Mouse (Mus musculus) CH12.LX (cell line): ENCODE results near the gene Rrp7a.

Experiments used
- CTCF ChIP-seq, 2 experiments: IDR thresholded peaks in 1 of 2; conservative IDR thresholded peaks in 1 of 2; 2 replicates each; pipeline ENCODE4 v1.5.1; 2011 to 2012; ENCODE audit warnings: low read depth in 2 of 2, low read length in 2 of 2, improper control_type of control experiment in 1 of 2, inconsistent platforms in 1 of 2, mild to moderate bottlenecking in 1 of 2, moderate library complexity in 1 of 2
- E2F4 ChIP-seq: IDR thresholded peaks from 2 replicates; pipeline ENCODE4 v1.6.1; 2011; ENCODE audit warnings: low read depth, low read length, improper control_type of control experiment; ENCODE audit not compliant: insufficient replicate concordance
- EP300 ChIP-seq: IDR thresholded peaks from 2 replicates; pipeline ENCODE4 v1.6.1; 2011; ENCODE audit warnings: low read length, improper control_type of control experiment
- MAFK ChIP-seq: IDR thresholded peaks from 2 replicates; pipeline ENCODE4 v1.6.1; 2011; ENCODE audit warnings: low read length, improper control_type of control experiment; ENCODE audit not compliant: insufficient replicate concordance
- RAD21 ChIP-seq: IDR thresholded peaks from 2 replicates; pipeline ENCODE4 v1.6.1; 2011; ENCODE audit warnings: low read depth, mild to moderate bottlenecking, low read length, improper control_type of control experiment, moderate library complexity
- RCOR1 ChIP-seq: conservative IDR thresholded peaks from 2 replicates; pipeline ENCODE4 v1.6.1; 2012; ENCODE audit warnings: low read depth, mild to moderate bottlenecking, inconsistent platforms, low read length, improper control_type of control experiment
- TCF12 ChIP-seq: IDR thresholded peaks from 2 replicates; pipeline ENCODE4 v1.6.1; 2014; ENCODE audit warnings: low read depth, mild to moderate bottlenecking, inconsistent platforms, low read length, improper control_type of control experiment
- USF2 ChIP-seq: conservative IDR thresholded peaks from 2 replicates; pipeline ENCODE4 v1.6.1; 2011; ENCODE audit warnings: low read depth, low read length, improper control_type of control experiment

- TF ChIP-seq MAFK (no peak), E2F4 (no peak), EP300 (no peak), RAD21 (no peak), CTCF (conservative IDR thresholded peaks at IDR 0.05 in 1 of 2, IDR thresholded peaks at IDR 0.05 in 1 of 2; ENCODE audit: low read depth in 2 of 2, low read length in 2 of 2) (no peak), TCF12 (no peak), USF2 (no peak), RCOR1 (no peak)
Observed at GRCm38 (mm10) chr15:83159823-83160222, 37.2 kb upstream of the Rrp7a start.
